Mouse (Mus musculus) CD4-positive, CD25-positive, alpha-beta regulatory T cell, adult 4 months (primary cell): ENCODE measurements around the gene Aarsd1. TPM values are rescaled to one million over a fixed set of nuclear protein-coding genes. Genes with fewer than 3 reads are reported as not detected.

Experiments
- ATAC-seq: one replicate; pipeline ENCODE4 v1.8.0; 2017
- polyA plus RNA-seq, 2 experiments: library from polyadenylated mRNA; unstranded; fragments of 100-300 nt; shearing (Covaris generic); gene quantifications; one replicate each; pipeline ENCODE4 v1.2.1; 2017

Gene Aarsd1
- polyA plus RNA-seq, 2 experiments from 2014 or later: 36.2 to 41.6 TPM

GRCm38 (mm10) chr11:101374421-101374938 is 42.9 kb downstream of the Aarsd1 start:
- ATAC-seq: no peak

GRCm38 (mm10) chr11:101370141-101370540 is 47.3 kb downstream of the Aarsd1 start:
- ATAC-seq: no peak

DNA sequence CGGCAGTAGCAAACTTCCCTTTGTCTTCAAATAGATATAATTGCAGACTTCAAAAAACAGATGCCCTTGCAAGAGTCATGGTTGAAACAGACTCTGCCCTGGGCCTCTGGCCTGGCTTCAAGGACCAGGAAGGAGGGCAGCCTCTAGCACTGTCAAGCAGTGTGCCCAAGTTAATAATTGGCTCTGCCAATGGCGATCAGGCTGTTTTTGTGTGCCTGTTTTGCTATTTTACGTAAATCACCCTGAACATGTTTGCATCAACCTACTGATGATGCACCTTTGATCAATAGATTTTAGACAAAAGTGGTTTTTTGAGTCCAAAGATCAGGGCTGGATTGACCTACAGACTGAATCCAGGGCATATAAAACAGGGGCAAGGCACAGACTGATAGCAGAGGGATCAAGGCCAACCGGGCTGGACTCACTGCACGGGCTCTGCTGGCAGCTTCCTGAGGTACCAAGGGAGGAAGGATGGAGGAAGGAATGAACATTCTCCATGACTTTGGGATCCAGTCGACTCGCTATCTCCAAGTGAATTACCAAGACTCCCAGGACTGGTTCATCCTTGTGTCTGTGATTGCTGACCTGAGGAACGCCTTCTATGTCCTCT is 50.0 kb downstream of the Aarsd1 start, which contains the start of gene G6pc:
G6pc (plus strand) TSS at position 236 of the 610 bp plus-strand sequence.
- no peak for ATAC-seq

GRCm38 (mm10) chr11:101364531-101364931 is 52.9 kb downstream of the Aarsd1 start:
- no peak for ATAC-seq

DNA sequence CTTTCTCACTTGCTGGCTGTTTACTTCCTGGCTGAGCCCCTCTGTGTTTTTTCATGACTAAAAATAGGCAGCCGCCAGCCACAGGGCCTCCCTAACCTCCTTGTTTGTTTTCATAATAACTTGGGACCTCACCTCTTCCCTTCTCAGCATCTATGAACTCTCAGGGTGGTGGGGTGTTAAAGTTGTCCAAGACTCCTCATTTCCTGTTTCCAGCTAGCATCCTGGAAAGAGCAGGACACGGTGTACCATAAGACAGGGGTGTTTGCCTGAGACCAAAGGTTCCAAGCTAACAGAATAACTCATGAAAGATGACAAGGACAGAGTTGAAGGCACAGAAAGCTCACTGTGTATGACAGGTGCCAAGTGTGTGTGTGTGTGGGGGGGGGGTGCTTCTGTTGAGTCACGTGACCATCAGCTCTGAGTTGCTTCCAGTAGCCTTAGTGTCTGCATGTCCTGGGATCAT is 56.7 kb downstream of the Aarsd1 start:
- ATAC-seq: no peak

DNA sequence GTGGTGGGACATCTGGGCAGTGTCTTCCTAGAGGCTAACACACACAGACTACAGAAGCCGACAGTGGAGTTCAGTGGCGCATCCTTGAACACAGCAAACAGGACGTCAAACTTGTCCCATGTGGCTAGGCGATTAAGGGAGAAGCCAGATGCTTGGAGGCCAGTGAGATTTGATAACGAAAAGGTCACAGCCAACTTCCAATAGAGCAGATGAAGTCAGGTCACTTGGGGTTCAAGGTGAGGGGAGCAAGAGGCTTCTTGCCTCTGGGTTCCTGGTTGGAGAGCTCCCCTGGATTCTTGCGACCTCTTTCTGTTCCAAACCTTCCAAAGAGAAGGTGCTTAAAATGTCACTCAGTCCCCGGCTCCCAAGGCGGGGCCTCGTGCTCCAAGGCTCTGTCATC is 57.6 kb downstream of the Aarsd1 start:
- no peak for ATAC-seq

GRCm38 (mm10) chr11:101357505-101358182 is 59.8 kb downstream of the Aarsd1 start:
- no peak for ATAC-seq

Other genes starting within 250 kb of the Aarsd1 start
- under 1 TPM in 1 of 2 experiments, not detected in 1; 0.17 TPM for gene Cntnap1, start 247.1 kb downstream of the Aarsd1 start, polyA plus RNA-seq
- not detected for gene Plekhh3, start 246.3 kb downstream of the Aarsd1 start, polyA plus RNA-seq
- gene Ccr10, start 242.2 kb downstream of the Aarsd1 start, polyA plus RNA-seq: 1 to 10 TPM in 1 of 2 experiments, under 1 TPM in 1; 0.36 to 2.0 TPM
- 10 to 100 TPM; 57.3 to 85.6 TPM for gene Ezh1, start 191.2 kb downstream of the Aarsd1 start, polyA plus RNA-seq
- not detected for gene Ramp2, start 171.6 kb downstream of the Aarsd1 start, polyA plus RNA-seq
- 100 to 1,000 TPM; 132 to 144 TPM for gene Vps25, start 163.9 kb downstream of the Aarsd1 start, polyA plus RNA-seq
- 1 to 10 TPM in 1 of 2 experiments, under 1 TPM in 1; 0.91 to 1.4 TPM for gene Wnk4, start 157.0 kb downstream of the Aarsd1 start, polyA plus RNA-seq
- under 1 TPM in 1 of 2 experiments, not detected in 1; 0.97 TPM for gene Cntd1, start 138.6 kb downstream of the Aarsd1 start, polyA plus RNA-seq
- gene Coa3, start 138.5 kb downstream of the Aarsd1 start, polyA plus RNA-seq: 100 to 1,000 TPM; 132 to 135 TPM
- gene Becn1, start 115.3 kb downstream of the Aarsd1 start, polyA plus RNA-seq: 10 to 100 TPM; 68.1 to 99.6 TPM
- 10 to 100 TPM; 29.8 to 30.0 TPM for gene Psme3, start 101.4 kb downstream of the Aarsd1 start, polyA plus RNA-seq
- 1 to 10 TPM; 2.3 to 3.0 TPM for gene Aoc2, start 92.6 kb downstream of the Aarsd1 start, polyA plus RNA-seq
- not detected for gene Aoc3, start 87.0 kb downstream of the Aarsd1 start, polyA plus RNA-seq
- not detected for gene G6pc, start 50.1 kb downstream of the Aarsd1 start, polyA plus RNA-seq
- gene Gm27029, start 7.2 kb upstream of the Aarsd1 start, polyA plus RNA-seq: 1 to 10 TPM; 1.3 to 1.8 TPM
- gene Rundc1, start 7.5 kb upstream of the Aarsd1 start, polyA plus RNA-seq: 1 to 10 TPM; 8.0 to 8.5 TPM
- 1 to 10 TPM; 1.7 to 2.1 TPM for gene Ptges3l, start 7.7 kb upstream of the Aarsd1 start, polyA plus RNA-seq
- gene Rpl27, start 24.7 kb upstream of the Aarsd1 start, polyA plus RNA-seq: 100 to 1,000 TPM; 407 to 740 TPM
- gene Ifi35, start 30.8 kb upstream of the Aarsd1 start, polyA plus RNA-seq: 100 to 1,000 TPM; 174 to 204 TPM
- under 1 TPM in 1 of 2 experiments, not detected in 1; 0.23 TPM for gene Rnd2, start 47.4 kb upstream of the Aarsd1 start, polyA plus RNA-seq
- gene Vat1, start 48.6 kb upstream of the Aarsd1 start, polyA plus RNA-seq: 1 to 10 TPM; 1.1 to 1.5 TPM
- gene Brca1, start 134.3 kb upstream of the Aarsd1 start, polyA plus RNA-seq: 1 to 10 TPM; 3.5 to 4.1 TPM
- 10 to 100 TPM; 70.0 to 88.4 TPM for gene Nbr1, start 134.5 kb upstream of the Aarsd1 start, polyA plus RNA-seq
- gene Tmem106a, start 164.6 kb upstream of the Aarsd1 start, polyA plus RNA-seq: 10 to 100 TPM; 10.8 to 15.2 TPM
- gene Gm11634, start 181.6 kb upstream of the Aarsd1 start, polyA plus RNA-seq: not detected
- gene Rdm1, start 209.6 kb upstream of the Aarsd1 start, polyA plus RNA-seq: 10 to 100 TPM; 86.2 to 93.4 TPM
- not detected for gene Arl4d, start 247.9 kb upstream of the Aarsd1 start, polyA plus RNA-seq